Mouse (Mus musculus) intestine, embryonic 16.5 days (tissue): Measurements from ENCODE around the gene Sidt1. TPM values are rescaled to one million over a fixed set of nuclear protein-coding genes. Genes with fewer than 3 reads are reported as not detected.

ENCODE experiments used
- ATAC-seq: fragments of 200-750 bp; cut with Nextera tagmentation; 2 replicates; pipeline ENCODE4 v1.8.0; 2017; ENCODE audit warnings: moderate TSS enrichment, moderate library complexity
- H3K27ac ChIP-seq: fragments of 300-500 bp; sonication (generic); 2 replicates; pipeline ENCODE4 v1.5.1; 2014; ENCODE audit warnings: mild to moderate bottlenecking, low read length
- H3K27me3 ChIP-seq: fragments of 300-500 bp; sonication (generic); replicated peaks from 2 replicates; pipeline ENCODE4 v1.6.1; 2014; ENCODE audit warnings: low read length, control low read depth, mixed read lengths; ENCODE audit not compliant: control insufficient read depth, insufficient read depth
- H3K36me3 ChIP-seq: fragments of 300-500 bp; sonication (generic); 2 replicates; pipeline ENCODE4 v1.6.1; 2014; ENCODE audit warnings: low read length, control low read depth; ENCODE audit not compliant: control insufficient read depth, insufficient read depth
- H3K4me1 ChIP-seq: fragments of 300-500 bp; sonication (generic); 2 replicates; pipeline ENCODE4 v1.6.1; 2014; ENCODE audit warnings: low read length, control low read depth, mixed read lengths; ENCODE audit not compliant: control insufficient read depth, insufficient read depth
- H3K4me2 ChIP-seq: fragments of 300-500 bp; sonication (generic); 2 replicates; pipeline ENCODE4 v1.6.1; 2014; ENCODE audit warnings: low read depth, low read length, control low read depth
- H3K4me3 ChIP-seq: fragments of 300-500 bp; sonication (generic); 2 replicates; pipeline ENCODE4 v1.5.1; 2014; ENCODE audit warnings: mild to moderate bottlenecking, low read length
- H3K9ac ChIP-seq: fragments of 300-500 bp; sonication (generic); 2 replicates; pipeline ENCODE4 v1.6.1; 2014; ENCODE audit warnings: low read depth, low read length
- H3K9me3 ChIP-seq: fragments of 300-500 bp; sonication (generic); 2 replicates; pipeline ENCODE4 v1.6.1; 2016; ENCODE audit warnings: low read length, control low read depth; ENCODE audit not compliant: control insufficient read depth
- WGBS: fragments of 180-500 bp; shearing (Covaris S2); extraction: QIAGEN DNeasy Blood & Tissue Kit; methylation state at CpG from one replicate; pipeline ENCODE4 v1.1.7; 2014; 5-methylcytosine and 5-hydroxymethylcytosine counted together
- polyA plus RNA-seq: library from polyadenylated mRNA; unstranded; fragments of >200 nt; fragmentation: Nextera tagmentation; extraction: Ambion mirVana; gene quantifications from 2 replicates; pipeline ENCODE4 v1.2.1, GENCODE M21; 2015

Sidt1 gene
- polyA plus RNA-seq, 1 experiment from 2014 or later = 1.2 TPM

- H3K27me3 ChIP-seq = no peaks in the 10 kb centered on the region
- H3K4me2 ChIP-seq = no peak overlapping the region
- 79% methylated on average over 10 of the region's 10 CpGs for WGBS
- H3K4me1 ChIP-seq = no peaks in the 10 kb centered on the region
- H3K9me3 ChIP-seq = no peaks in the 10 kb centered on the region
- no peak overlapping the region for H3K27ac ChIP-seq
- ATAC-seq = no peak
- H3K4me3 ChIP-seq = no peak overlapping the region
- peaks cover 2% of the 10 kb centered on the region; the same call in 1 of the 2 replicates for H3K36me3 ChIP-seq
- no peak overlapping the region for H3K9ac ChIP-seq
Observed at GRCm38 (mm10) chr16:44210156-44211053, 122.6 kb downstream of the Sidt1 start.

DNA sequence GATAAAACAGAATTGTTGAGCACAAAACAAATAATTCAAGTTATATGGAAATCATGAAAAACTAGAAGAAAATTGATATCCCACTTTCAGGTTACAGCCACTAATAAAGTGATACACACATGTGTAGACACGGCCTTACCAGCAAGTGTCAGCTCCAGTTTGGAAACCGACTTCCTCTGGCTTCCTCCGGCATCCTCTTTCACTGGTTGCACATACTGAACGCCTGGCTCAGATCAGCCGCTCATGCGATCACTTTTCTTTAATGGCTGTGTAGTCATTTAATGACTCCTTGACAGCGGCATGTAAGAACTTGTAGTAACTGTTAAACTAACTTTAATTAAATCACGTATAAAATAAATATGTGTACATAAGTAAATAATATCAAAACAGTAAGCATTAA lies 127.0 kb downstream of the Sidt1 start:
- H3K27me3 ChIP-seq = no peaks in the 10 kb centered on the region
- WGBS = 91% methylated on average over 8 of the region's 8 CpGs
- no peak overlapping the region for H3K9ac ChIP-seq
- ATAC-seq = no peak
- H3K27ac ChIP-seq = no peak overlapping the region
- H3K4me1 ChIP-seq = no peaks in the 10 kb centered on the region
- peaks cover 6% of the 10 kb centered on the region; the same call in 1 of the 2 replicates for H3K36me3 ChIP-seq
- H3K4me2 ChIP-seq = no peak overlapping the region
- no peaks in the 10 kb centered on the region for H3K9me3 ChIP-seq
- H3K4me3 ChIP-seq = no peak overlapping the region

GRCm38 (mm10) chr16:44204331-44204730 lies 128.7 kb downstream of the Sidt1 start:
- Histone ChIP-seq H3K9me3 (no peaks in the 10 kb centered on the region), H3K4me2 (no peak overlapping the region), H3K9ac (no peak overlapping the region), H3K4me1 (no peaks in the 10 kb centered on the region), H3K27ac (no peak overlapping the region), H3K36me3 (peaks cover 6% of the 10 kb centered on the region; the same call in 1 of the 2 replicates), H3K27me3 (no peaks in the 10 kb centered on the region), H3K4me3 (no peak overlapping the region)
- 77% methylated on average over 6 of the region's 6 CpGs for WGBS
- ATAC-seq = no peak

GRCm38 (mm10) chr16:44200146-44200545 lies 132.8 kb downstream of the Sidt1 start:
- no peak overlapping the region for H3K4me2 ChIP-seq
- H3K4me3 ChIP-seq = no peak overlapping the region
- H3K9ac ChIP-seq = no peak overlapping the region
- H3K27ac ChIP-seq = no peak overlapping the region
- no peak for ATAC-seq
- no peaks in the 10 kb centered on the region for H3K9me3 ChIP-seq
- WGBS = 90% methylated on average over 4 of the region's 4 CpGs
- H3K36me3 ChIP-seq = peaks cover 4% of the 10 kb centered on the region; the same call in 1 of the 2 replicates
- no peaks in the 10 kb centered on the region for H3K4me1 ChIP-seq
- H3K27me3 ChIP-seq = no peaks in the 10 kb centered on the region

DNA sequence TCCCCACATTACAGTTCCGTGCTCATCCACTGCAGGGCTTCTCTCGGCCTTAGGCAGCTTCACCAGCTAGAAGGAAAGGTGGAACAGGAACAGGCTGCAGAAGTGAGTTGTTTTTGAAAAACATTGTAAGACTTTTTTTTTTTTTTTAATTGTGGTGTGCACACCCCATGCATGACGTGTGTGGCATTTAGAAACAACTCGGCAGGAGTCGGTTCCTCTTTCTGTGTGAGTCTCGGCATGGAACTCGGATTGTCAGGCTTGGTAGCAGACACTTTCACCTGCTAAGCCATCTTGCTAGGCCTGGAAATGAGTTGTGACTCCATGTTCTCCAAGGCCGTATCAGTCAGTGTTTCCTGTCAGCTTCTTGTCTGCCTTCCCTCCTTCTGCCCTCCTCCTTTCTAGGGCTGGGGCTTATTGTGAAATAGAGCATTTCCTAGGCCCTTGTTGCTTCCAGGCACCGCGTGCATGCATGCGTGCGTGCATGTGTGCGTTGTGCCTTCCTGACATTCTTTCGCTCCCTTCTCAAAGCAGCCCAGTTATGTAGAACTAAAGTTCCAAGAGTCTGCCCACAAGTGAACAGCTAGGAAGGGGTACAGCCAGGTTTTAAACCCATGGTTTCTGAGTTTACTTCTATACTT lies 133.8 kb downstream of the Sidt1 start:
- 89% methylated on average over 14 of the region's 14 CpGs for WGBS
- H3K36me3 ChIP-seq = peaks cover 4% of the 10 kb centered on the region; the same call in 1 of the 2 replicates
- no peaks in the 10 kb centered on the region for H3K4me1 ChIP-seq
- H3K4me2 ChIP-seq = no peak overlapping the region
- H3K27ac ChIP-seq = no peak overlapping the region
- H3K4me3 ChIP-seq = no peak overlapping the region
- no peak for ATAC-seq
- H3K9me3 ChIP-seq = no peaks in the 10 kb centered on the region
- H3K9ac ChIP-seq = no peak overlapping the region
- H3K27me3 ChIP-seq = no peaks in the 10 kb centered on the region

- no peak overlapping the region for H3K4me2 ChIP-seq
- no peak overlapping the region for H3K9ac ChIP-seq
- H3K4me1 ChIP-seq = no peaks in the 10 kb centered on the region
- no peaks in the 10 kb centered on the region for H3K27me3 ChIP-seq
- no peaks in the 10 kb centered on the region for H3K36me3 ChIP-seq
- H3K27ac ChIP-seq = no peak overlapping the region
- no peaks in the 10 kb centered on the region for H3K9me3 ChIP-seq
- no peak for ATAC-seq
- no peak overlapping the region for H3K4me3 ChIP-seq
- WGBS = 92% methylated on average over 2 of the region's 2 CpGs
Observed at GRCm38 (mm10) chr16:44190968-44191367, 142.0 kb downstream of the Sidt1 start.

Other genes starting within 250 kb of the Sidt1 start
- gene Atp6v1a, start 193.5 kb downstream of the Sidt1 start, polyA plus RNA-seq = 73.0 and 85.2 TPM in 2 replicates
- 76.3 and 82.6 TPM in 2 replicates for gene Naa50, start 193.4 kb downstream of the Sidt1 start, polyA plus RNA-seq
- 2.0 and 2.3 TPM in 2 replicates for gene Usf3, start 159.9 kb downstream of the Sidt1 start, polyA plus RNA-seq
- 16.0 and 17.5 TPM in 2 replicates for gene Spice1, start 13.9 kb upstream of the Sidt1 start, polyA plus RNA-seq
- 0.10 TPM in 1 of 2 replicates, not detected in the other for gene Cfap44, start 61.6 kb upstream of the Sidt1 start, polyA plus RNA-seq
- 8.3 and 8.8 TPM in 2 replicates for gene Boc, start 225.7 kb upstream of the Sidt1 start, polyA plus RNA-seq